Mouse (Mus musculus): ENCODE measurements around the gene Ostm1.

Ostm1 gene

GRCm38 (mm10) chr10:42583902-42584435 lies 347 bp downstream of the Ostm1 start:
- WGBS = under 1% methylated on average over 32 of the region's 32 CpGs

- 4% methylated on average over 37 of the region's 37 CpGs for WGBS
These were observed 888 bp downstream of the Ostm1 start for GRCm38 (mm10) chr10:42584436-42584983.

DNA sequence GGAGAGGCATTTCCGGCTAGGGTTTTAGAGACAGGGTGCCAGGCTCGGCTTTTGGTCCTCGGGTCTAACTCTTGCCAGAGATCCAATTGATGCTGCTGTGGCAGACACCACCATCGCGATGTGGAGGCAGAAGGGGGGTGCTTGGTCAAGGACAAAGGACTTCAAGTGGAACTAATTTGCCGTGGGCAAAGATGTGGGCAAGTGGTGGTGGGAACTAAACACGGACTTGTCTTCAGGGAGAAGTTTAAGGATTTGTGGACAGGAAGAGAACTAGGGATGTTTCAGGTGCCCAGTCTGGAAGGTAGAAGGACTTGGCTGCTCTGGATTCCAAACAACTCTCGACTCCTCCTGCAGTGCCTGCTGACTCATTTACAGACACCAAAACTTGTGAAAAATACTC lies 1.5 kb downstream of the Ostm1 start:
- WGBS = 9% methylated on average over 8 of the region's 8 CpGs

DNA sequence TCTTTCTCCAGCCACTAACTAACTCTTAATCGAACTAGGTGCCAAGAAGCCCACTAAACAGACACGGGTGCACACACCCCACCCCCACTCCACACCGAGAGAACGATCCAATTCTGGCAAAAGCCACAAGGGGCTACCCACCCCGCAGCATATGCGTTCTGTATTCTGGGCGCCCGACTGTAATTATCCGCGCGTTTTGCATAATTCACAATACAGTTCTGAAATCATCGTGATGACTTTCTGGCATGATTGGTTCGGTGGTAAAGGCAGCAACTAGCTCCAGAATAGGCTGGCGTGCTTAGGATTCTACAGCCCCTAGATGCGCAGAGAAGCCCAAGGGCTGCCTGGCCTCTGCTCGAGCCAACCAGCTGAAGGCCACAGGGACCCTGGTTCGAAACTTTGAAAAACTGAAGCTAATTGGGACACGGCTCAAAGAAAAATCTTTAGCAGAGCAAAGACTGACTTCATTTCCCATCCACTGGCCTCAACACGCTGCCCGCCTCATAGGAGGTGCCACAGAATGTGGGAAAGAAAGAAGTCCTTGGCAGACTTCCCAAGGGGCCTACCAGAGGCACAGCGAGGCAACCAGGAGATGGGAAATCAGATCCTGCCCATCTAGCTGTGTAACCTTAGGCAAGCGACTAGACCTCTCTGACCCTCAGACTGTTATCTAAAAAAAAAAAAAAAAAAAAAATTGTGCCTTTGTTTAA lies 2.1 kb downstream of the Ostm1 start:
- 20% methylated on average over 22 of the region's 22 CpGs for WGBS

DNA sequence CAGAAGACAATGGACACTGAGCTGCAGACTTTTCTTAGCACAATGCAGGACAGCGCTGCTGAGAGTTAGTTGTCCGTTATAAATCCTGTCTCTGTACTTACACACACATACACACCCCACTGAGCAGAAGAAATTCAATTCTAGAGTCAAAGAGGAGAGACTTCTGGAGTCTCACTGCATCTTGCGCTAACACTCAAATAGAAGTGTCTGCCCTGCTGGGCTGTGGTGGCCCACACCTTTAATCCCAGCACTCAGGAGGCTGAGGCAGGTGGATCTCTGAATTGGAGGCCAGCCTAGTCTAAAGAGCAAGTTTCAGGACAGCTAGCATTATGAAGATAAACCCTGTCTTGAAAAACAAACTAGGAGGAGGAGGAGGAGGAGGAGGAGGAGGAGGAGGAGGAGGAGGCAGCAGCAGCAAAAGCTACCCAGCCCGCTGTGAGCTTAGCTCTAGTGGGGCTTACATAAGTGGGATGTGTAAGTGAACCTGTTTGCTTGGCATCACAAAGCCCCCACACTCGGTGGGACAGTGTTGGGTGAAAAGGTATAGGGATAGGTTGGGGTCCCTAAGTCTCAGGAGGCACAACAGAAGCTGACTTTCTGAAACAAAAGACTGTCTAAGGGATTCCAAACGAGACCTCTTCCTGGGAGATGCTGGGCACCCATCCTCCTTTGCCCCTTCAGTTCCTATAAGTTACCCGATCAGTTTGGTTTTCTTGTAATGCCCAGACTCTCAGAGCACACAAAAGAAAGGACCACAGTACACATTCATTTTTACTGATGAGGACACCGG lies 4.5 kb downstream of the Ostm1 start:
- 50% methylated on average over 8 of the region's 8 CpGs for WGBS

- WGBS = 51% methylated on average over 5 of the region's 5 CpGs
These were observed 5.9 kb downstream of the Ostm1 start for GRCm38 (mm10) chr10:42589505-42589904.

DNA sequence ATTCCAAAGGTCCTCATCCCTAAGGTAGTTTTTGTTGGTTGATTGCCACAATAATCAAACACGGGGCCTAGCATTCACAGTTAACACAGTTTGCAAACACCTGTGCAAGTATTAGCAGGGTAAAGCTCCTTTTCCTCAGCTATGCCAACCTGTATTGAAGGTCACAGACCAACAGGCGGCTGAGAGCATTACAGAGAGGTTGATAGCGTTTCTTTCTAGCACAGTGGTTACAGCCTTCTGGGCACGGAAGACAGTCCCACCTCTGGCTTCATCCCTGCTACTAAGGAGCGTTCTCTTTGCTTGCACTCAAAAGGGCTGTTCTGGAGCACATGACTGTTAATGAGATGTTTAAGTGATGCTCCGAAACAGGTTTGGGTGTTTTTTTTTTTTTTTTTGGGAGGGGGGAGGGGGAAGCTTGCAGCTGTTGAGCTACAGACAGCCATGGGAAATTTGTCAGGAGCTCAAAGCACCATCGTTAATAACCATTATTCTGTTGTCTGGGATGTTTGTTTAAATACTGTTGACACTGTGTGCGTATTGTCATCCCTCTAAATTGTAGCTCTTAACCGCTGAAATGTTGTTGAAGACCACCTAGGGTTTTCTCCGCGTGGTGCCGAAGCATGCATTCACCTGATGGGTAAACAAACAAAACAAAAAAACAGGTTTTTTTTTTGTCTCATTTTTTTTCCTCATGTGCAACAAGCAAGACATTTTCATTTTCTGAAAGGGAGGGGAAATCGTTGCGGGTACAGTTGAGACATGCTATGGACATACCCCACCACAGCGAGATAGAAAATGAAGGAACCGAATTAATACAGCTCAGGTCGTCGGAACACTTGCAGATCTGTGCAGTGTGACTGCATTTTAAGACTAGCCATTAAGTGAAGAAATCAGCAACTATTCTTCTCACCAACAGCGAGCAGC lies 6.9 kb downstream of the Ostm1 start:
- 24% methylated on average over 19 of the region's 19 CpGs for WGBS

GRCm38 (mm10) chr10:42591185-42591992 lies 7.8 kb downstream of the Ostm1 start:
- WGBS = 2% methylated on average over 67 of the region's 67 CpGs

GRCm38 (mm10) chr10:42591993-42592686 lies 8.5 kb downstream of the Ostm1 start:
- 2% methylated on average over 25 of the region's 25 CpGs for WGBS

GRCm38 (mm10) chr10:42593201-42593600 lies 9.6 kb downstream of the Ostm1 start:
- 78% methylated on average over 7 of the region's 7 CpGs for whole genome bisulfite sequencing

DNA sequence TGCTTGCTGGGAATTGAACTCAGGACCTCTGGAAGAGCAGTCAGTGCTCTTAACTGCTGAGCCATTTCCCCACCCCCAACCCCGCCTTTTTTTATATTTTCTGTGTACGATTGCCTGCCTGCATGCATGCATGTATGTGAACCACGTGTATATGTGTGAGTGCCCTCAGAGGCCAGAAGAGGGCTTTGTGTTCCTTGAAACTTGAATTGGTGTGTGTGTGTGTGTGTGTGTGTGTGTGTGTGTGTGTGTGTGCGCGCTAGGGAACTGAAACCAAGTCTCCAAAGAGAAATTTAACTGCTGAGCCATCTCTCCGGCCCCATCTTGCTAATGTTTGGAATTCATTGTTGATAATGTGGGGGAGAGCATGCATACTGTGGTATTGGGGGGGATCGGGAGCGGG lies 15.0 kb downstream of the Ostm1 start:
- WGBS = 87% methylated on average over 8 of the region's 8 CpGs

DNA sequence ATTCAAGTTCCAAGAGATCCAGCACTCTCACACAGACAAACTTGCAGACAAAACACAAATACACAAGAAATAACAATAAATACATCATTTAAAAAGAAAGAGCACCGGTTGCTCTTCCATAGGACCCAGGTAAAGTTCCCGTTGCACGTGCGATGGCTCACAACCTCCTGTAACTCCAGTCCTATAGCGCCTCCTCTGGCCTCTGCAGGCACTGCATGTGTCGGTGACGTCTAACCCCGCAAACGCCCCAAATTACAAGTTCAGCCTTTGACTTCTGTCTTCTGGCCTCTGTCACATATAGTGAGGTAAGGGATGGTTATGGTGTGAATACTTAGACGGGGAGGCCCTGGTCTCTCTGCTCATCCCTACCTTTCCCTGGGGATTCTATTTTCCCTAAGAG lies 17.9 kb downstream of the Ostm1 start:
- 52% methylated on average over 10 of the region's 10 CpGs for WGBS

DNA sequence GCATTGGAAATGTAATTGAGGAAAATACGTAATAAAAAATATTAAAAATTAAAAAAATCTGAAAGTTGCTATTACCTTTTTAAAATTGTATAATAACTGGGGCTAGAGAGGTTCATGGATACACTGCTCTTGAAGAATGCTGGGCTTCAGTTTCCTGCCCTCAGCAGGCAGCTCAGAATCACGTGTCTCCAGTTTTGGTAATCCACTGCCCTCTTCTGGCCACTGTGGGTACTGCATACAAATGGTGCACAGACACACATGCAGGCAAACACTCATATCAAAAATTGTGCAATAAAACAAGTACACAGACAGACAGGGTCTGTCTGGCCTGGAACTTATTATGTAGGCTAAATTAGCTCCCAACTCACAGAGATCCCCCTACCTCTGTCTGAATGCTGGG lies 21.3 kb downstream of the Ostm1 start:
- WGBS = 79% methylated on average over 2 of the region's 2 CpGs

DNA sequence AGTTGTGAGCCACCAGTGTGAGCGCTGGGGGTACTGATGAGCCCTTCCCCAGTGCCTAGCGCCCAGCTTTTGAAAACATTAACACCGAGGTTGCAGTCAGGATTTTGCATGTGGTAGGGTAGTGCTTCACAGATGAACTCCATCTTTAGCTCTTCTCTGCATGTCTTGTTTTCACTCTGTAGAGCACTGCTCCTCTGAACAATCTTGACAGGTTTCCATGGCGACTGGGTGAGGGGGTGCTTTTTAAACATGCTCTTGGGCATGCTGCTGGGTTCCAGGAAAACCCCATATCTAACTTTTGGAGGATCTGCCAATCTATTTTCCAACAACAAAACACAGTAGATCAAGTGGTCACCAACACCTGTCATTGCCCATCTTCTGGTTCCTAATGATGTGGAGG lies 23.1 kb downstream of the Ostm1 start:
- WGBS = 66% methylated on average over 4 of the region's 4 CpGs

- WGBS = 22% methylated on average over 12 of the region's 12 CpGs
These were observed 29.5 kb downstream of the Ostm1 start for GRCm38 (mm10) chr10:42613075-42613474.

- WGBS = 2% methylated on average over 40 of the region's 40 CpGs
These were observed 30.2 kb downstream of the Ostm1 start for GRCm38 (mm10) chr10:42613639-42614381.

DNA sequence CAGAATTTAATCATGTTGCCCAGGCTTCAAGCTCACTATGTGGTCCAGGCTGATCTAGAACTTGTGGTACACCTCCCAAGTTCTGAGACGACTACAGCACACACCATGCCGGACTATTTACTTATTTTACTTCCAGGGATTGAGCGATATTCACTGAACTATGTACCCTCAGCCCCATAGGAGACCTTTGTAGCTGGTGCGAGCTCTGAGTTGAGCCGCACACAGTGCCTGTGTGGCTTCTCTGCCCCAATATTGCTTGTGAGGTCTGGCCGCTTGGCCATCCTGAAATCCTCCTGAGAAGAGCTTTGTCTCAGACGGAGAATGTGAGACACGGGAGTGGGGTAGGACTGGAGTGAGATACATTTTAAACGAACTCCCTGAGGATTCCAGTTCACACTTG lies 31.1 kb downstream of the Ostm1 start:
- WGBS = 61% methylated on average over 9 of the region's 9 CpGs

DNA sequence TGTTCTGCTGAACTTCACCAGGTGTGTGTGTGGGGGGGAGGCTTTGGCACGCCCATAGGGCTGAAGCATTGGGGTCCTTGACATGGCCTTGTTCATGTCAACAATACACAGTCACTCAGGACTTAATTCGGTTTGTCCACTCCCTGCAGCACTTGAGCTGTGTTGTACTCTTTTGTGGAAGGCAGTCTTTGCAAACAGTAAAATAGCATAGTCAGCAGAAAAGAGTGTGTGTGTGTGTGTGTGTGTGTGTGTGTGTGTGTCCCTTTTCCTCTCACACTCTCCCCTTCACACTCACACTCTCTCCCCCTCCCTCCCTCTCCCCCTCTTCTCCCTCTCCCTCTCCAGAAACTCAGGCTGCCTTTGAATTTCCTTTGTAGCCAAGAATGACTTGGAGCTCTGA lies 34.7 kb downstream of the Ostm1 start:
- 48% methylated on average over 2 of the region's 2 CpGs for WGBS

DNA sequence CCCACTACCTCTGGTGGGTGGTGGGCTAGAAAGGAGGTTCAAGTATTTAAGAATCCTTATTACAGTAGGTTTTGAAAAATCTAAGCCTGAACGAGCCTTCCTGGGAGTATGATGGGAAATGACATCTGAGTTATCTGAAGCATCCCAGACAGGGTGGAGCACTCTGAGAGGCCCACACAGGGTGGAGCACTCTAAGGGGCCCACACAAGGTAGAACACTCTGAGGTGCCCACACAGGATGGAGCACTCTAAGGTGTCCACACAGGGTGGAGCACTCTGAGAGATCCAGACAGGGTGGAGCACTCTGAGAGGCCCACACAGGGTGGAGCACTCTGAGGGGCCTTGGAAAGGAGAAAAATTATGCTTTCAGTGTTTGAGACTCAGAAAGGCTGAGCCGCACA lies 42.3 kb downstream of the Ostm1 start:
- WGBS = 94% methylated on average over 2 of the region's 2 CpGs

Measured in cerebral cortex, adult 2 months (tissue).